Mouse (Mus musculus) embryonic facial prominence, embryonic 15.5 days (tissue): ENCODE data around the gene A730015C16Rik. TPM values are rescaled to one million over a fixed set of nuclear protein-coding genes. Genes with fewer than 3 reads are reported as not detected.

Source experiments
- ATAC-seq: fragments of 200-750 bp; cut with Nextera tagmentation; 2 replicates; pipeline ENCODE4 v1.8.0; 2017; ENCODE audit warnings: low read depth, moderate TSS enrichment; ENCODE audit not compliant: insufficient number of reproducible peaks, low FRiP score, low TSS enrichment
- H3K27ac ChIP-seq: fragments of 300-500 bp; sonication (generic); replicated peaks from 2 replicates; pipeline ENCODE4 v1.5.1; 2015; ENCODE audit warnings: mild to moderate bottlenecking, inconsistent platforms
- H3K27me3 ChIP-seq: fragments of 300-500 bp; sonication (generic); 2 replicates; pipeline ENCODE4 v1.6.1; 2015; ENCODE audit warnings: inconsistent platforms
- H3K36me3 ChIP-seq: fragments of 300-500 bp; sonication (generic); 2 replicates; pipeline ENCODE4 v1.6.1; 2015; ENCODE audit warnings: mild to moderate bottlenecking, inconsistent platforms
- H3K4me1 ChIP-seq: fragments of 300-500 bp; sonication (generic); 2 replicates; pipeline ENCODE4 v1.6.1; 2015; ENCODE audit warnings: inconsistent platforms
- H3K4me2 ChIP-seq: fragments of 300-500 bp; sonication (generic); replicated peaks from 2 replicates; pipeline ENCODE4 v1.6.1; 2015; ENCODE audit warnings: mild to moderate bottlenecking, inconsistent platforms
- H3K4me3 ChIP-seq: fragments of 300-500 bp; sonication (generic); replicated peaks from 2 replicates; pipeline ENCODE4 v1.5.1; 2015; ENCODE audit warnings: mild to moderate bottlenecking, inconsistent platforms
- H3K9ac ChIP-seq: fragments of 300-500 bp; sonication (generic); 2 replicates; pipeline ENCODE4 v1.6.1; 2015; ENCODE audit warnings: inconsistent platforms
- H3K9me3 ChIP-seq: fragments of 300-500 bp; sonication (generic); replicated peaks from 2 replicates; pipeline ENCODE4 v1.6.1; 2016; ENCODE audit warnings: inconsistent platforms
- WGBS: fragments of 180-500 bp; shearing (Covaris S2); methylation state at CpG from one replicate; pipeline ENCODE4 v1.1.7; 2015; 5-methylcytosine and 5-hydroxymethylcytosine counted together
- polyA plus RNA-seq: library from polyadenylated mRNA; unstranded; fragments of >200 nt; fragmentation: Nextera tagmentation; extraction: Ambion mirVana; gene quantifications from 2 replicates; pipeline ENCODE4 v1.2.1, GENCODE M21; 2015

Gene A730015C16Rik
- polyA plus RNA-seq, 1 experiment from 2014 or later, result 0.83 TPM

- Histone ChIP-seq H3K4me1 (peaks cover 12% of the 10 kb centered on the region), H3K9me3 (no peaks in the 10 kb centered on the region), H3K27ac (no peak overlapping the region), H3K4me3 (no peak overlapping the region), H3K9ac (no peak overlapping the region), H3K27me3 (no peaks in the 10 kb centered on the region), H3K4me2 (no peak overlapping the region), H3K36me3 (no peaks in the 10 kb centered on the region)
- ATAC-seq, result no peak
- WGBS, result 65% methylated on average over 5 of the region's 5 CpGs
These were observed 2.4 kb downstream of the A730015C16Rik start for GRCm38 (mm10) chr4:108845824-108846569.

DNA sequence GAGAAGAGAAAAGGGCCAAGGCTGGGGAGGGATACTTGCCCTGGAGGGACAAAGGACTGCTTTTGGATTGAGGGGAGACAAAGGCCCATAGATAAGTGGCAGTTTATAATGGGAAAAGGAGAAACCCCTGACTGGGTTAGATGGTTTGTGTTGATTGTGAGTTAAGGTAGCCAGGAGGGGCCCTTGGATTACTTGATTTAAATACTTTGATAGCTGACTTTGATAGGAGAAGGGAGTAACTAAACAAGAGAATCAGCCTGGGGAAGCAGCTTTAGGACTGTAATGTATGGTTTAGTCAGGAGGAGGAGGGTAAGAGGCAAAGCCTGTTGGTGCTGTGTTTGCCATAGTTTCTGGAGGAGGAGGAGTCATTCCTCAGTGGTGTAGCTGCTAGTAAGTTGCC lies 5.1 kb downstream of the A730015C16Rik start:
- no peak overlapping the region for H3K27ac ChIP-seq
- no peaks in the 10 kb centered on the region for H3K36me3 ChIP-seq
- no peak overlapping the region for H3K4me3 ChIP-seq
- peaks cover under 1% of the 10 kb centered on the region; the same call in 1 of the 2 replicates for H3K4me1 ChIP-seq
- no peak overlapping the region for H3K9ac ChIP-seq
- no peak for ATAC-seq
- H3K27me3 ChIP-seq, result no peaks in the 10 kb centered on the region
- no peak overlapping the region for H3K4me2 ChIP-seq
- H3K9me3 ChIP-seq, result no peaks in the 10 kb centered on the region

DNA sequence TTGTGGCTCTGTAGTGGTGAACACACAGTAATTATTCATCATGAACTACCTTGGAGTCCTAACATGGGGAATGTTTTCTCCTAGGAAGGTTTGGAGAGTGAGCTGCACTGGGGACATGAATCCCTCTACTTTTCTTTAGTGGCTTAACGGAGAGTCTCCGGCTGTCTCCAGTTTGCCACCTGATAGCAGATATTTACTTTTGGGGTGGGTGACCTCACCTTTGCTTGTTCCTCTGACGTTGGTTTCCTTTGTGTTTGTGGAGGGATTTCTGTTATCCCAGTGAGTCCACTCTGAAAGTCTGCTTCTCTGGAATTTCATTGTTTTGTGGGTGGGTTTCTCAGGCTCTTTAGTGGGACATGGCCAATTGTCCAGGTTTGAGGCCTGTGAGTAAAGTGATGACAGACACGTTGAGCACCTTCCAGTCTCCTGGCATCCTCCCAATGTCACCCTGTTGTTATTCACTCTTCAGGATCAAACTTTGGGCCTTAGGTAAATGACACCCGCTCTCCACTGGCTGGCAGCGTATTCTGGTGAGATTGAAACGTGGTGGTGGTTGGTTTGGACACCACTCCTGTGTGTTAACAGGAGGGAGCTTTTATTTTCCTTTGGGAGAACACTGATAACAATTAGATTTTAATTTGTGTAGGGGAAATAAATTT lies 6.4 kb downstream of the A730015C16Rik start:
- no peak overlapping the region for H3K9ac ChIP-seq
- ATAC-seq, result no peak
- no peak overlapping the region for H3K27ac ChIP-seq
- H3K4me3 ChIP-seq, result no peak overlapping the region
- WGBS, result 86% methylated on average over 7 of the region's 7 CpGs
- no peaks in the 10 kb centered on the region for H3K9me3 ChIP-seq
- no peak overlapping the region for H3K4me2 ChIP-seq
- H3K36me3 ChIP-seq, result no peaks in the 10 kb centered on the region
- no peaks in the 10 kb centered on the region for H3K27me3 ChIP-seq
- H3K4me1 ChIP-seq, result peaks cover 8% of the 10 kb centered on the region; the same call in 1 of the 2 replicates

GRCm38 (mm10) chr4:108838031-108838430 lies 10.4 kb downstream of the A730015C16Rik start:
- no peaks in the 10 kb centered on the region for H3K27me3 ChIP-seq
- H3K4me1 ChIP-seq, result peaks cover 25% of the 10 kb centered on the region
- no peaks in the 10 kb centered on the region for H3K9me3 ChIP-seq
- WGBS, result 67% methylated on average over 4 of the region's 4 CpGs
- H3K4me3 ChIP-seq, result no peak overlapping the region
- H3K27ac ChIP-seq, result no peak overlapping the region
- no peak overlapping the region for H3K9ac ChIP-seq
- no peaks in the 10 kb centered on the region for H3K36me3 ChIP-seq
- no peak for ATAC-seq
- no peak overlapping the region for H3K4me2 ChIP-seq

- Histone ChIP-seq H3K27me3 (no peaks in the 10 kb centered on the region), H3K9me3 (no peaks in the 10 kb centered on the region), H3K4me1 (peaks cover 33% of the 10 kb centered on the region), H3K4me2 (peak overlapping the region; percentile 74), H3K36me3 (no peaks in the 10 kb centered on the region), H3K27ac (no peak overlapping the region), H3K9ac (peak overlapping the region; percentile 93), H3K4me3 (peak overlapping the region; percentile 91)
- WGBS, result 56% methylated on average over 3 of the region's 3 CpGs
- ATAC-seq, result no peak
These were observed 12.9 kb downstream of the A730015C16Rik start for GRCm38 (mm10) chr4:108835496-108835895.

GRCm38 (mm10) chr4:108834971-108835311 lies 13.5 kb downstream of the A730015C16Rik start:
- H3K4me3 ChIP-seq, result peak overlapping the region; percentile 91
- H3K9ac ChIP-seq, result peak overlapping the region; percentile 93
- peaks cover 33% of the 10 kb centered on the region for H3K4me1 ChIP-seq
- peaks cover 4% of the 10 kb centered on the region; the same call in 1 of the 2 replicates for H3K36me3 ChIP-seq
- 0% methylated on average over 15 of the region's 15 CpGs for WGBS
- H3K27me3 ChIP-seq, result no peaks in the 10 kb centered on the region
- no peak for ATAC-seq
- peak overlapping the region; percentile 74 for H3K4me2 ChIP-seq
- no peaks in the 10 kb centered on the region for H3K9me3 ChIP-seq
- H3K27ac ChIP-seq, result peak overlapping the region; percentile 100

DNA sequence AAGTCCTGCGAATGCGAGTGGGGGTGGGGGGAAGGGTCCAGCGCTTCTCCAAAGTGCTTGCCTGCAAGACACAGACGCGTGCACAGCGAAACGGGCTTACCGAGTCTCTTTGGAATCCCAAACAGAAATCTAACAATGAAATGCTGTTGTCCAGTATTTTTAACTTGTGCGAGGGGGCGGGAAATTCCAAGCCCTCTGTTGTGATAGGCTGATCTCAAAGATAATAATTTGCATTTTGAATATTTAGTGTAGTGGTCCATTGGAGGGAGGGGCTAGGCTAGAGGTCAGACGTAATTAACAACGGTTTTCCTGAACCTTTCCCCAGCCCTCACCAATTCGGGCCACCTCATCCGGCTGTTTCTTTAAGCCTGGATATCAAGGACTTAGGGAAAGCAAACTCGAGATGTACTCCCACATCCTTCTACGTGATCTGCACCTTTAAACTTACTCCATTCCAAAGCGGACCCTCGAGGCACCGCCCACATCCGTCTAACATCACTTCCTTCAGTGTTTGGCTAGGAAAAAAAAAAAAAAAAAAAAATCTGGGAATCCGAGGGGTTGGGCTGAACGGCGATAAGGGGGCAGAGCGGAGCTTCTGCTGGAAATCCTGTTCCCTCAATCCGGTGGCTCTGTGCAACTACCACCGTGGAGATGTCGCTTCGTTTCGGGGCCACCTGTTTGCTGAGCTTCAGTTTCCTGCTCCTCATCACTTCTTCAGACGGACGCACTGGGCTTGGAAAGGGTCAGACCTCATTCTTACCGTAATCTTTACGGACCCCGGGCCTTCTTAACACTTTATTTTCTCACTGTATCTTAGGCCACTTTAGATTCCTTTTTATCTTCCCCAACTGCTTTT lies 14.1 kb downstream of the A730015C16Rik start, which contains the start of gene Txndc12:
Gene Txndc12 (plus strand): TSS at position 487 of the 856 bp plus-strand sequence.
- no peaks in the 10 kb centered on the region for H3K27me3 ChIP-seq
- peak within 1 kb of the TSS; percentile 91 for H3K4me3 ChIP-seq
- H3K36me3 ChIP-seq, result peaks cover 6% of the 10 kb centered on the region; the same call in 1 of the 2 replicates
- WGBS, result under 1% methylated on average over 34 of the region's 34 CpGs
- H3K4me2 ChIP-seq, result peak within 1 kb of the TSS; percentile 74
- H3K9me3 ChIP-seq, result no peaks in the 10 kb centered on the region
- peak; percentile 85 for ATAC-seq
- H3K9ac ChIP-seq, result peak within 1 kb of the TSS; percentile 93
- peak within 1 kb of the TSS; percentile 100 for H3K27ac ChIP-seq
- peaks cover 33% of the 10 kb centered on the region for H3K4me1 ChIP-seq

GRCm38 (mm10) chr4:108833828-108834114 lies 14.6 kb downstream of the A730015C16Rik start:
- under 1% methylated on average over 6 of the region's 6 CpGs for WGBS
- peaks cover 33% of the 10 kb centered on the region for H3K4me1 ChIP-seq
- peak overlapping the region; percentile 100 for H3K27ac ChIP-seq
- no peaks in the 10 kb centered on the region for H3K9me3 ChIP-seq
- peak overlapping the region; percentile 93 for H3K9ac ChIP-seq
- peak overlapping the region; percentile 74 for H3K4me2 ChIP-seq
- peak overlapping the region; percentile 91 for H3K4me3 ChIP-seq
- H3K36me3 ChIP-seq, result peaks cover 9% of the 10 kb centered on the region; the same call in 1 of the 2 replicates
- no peaks in the 10 kb centered on the region for H3K27me3 ChIP-seq
- no peak for ATAC-seq

DNA sequence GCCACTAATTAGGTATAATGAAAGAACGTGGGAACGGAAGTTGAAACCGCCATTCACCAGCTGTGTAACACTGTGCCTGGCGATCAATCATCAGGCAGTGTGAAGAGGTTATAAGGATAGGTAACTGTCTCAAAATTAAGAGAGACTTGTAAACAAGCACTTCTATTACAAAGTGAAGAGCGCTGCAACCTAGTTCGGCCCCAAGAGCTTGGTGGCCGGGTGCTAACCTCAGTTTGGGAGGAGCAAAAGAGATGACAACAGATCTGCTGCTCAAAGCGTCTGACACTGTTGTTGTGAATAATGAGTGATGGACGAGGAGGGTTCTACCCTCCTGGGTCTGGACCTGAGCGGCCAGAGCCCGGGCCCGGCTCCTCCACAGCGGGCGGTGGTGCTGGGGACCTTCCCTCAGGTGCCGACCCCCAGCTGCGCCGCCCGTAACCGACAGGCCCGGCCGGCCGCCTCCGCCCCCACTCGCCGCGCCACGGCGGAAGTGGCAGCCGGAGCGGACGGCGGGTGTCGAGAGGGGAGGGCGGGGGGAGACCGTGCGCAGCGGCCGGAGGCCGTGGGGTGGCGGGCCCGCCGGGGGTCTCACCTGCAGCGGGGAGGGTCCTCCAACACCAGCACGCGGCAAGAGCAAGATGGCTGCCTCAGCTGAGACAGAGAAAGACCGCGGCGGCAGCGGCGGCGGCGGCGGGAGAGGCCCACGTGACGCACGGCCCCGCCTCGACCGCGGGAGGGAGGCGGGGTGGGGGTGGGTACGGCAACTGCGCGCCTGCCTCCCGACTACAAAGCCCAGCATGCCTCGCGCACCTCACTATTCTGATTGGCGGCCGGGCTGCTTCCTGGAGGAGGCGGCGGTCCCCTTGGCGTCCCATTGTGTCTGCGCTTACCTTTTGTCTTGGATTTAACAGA lies 15.2 kb downstream of the A730015C16Rik start, which contains the start of gene Btf3l4:
Gene Btf3l4 (minus strand): TSS at position 699 of the 912 bp plus-strand sequence.
- peak; percentile 96 for ATAC-seq
- peaks cover 9% of the 10 kb centered on the region; the same call in 1 of the 2 replicates for H3K36me3 ChIP-seq
- H3K4me1 ChIP-seq, result peaks cover 33% of the 10 kb centered on the region
- no peaks in the 10 kb centered on the region for H3K9me3 ChIP-seq
- H3K4me2 ChIP-seq, result peak within 1 kb of the TSS; percentile 74
- no peaks in the 10 kb centered on the region for H3K27me3 ChIP-seq
- WGBS, result under 1% methylated on average over 73 of the region's 73 CpGs
- peak within 1 kb of the TSS; percentile 100 for H3K27ac ChIP-seq
- H3K9ac ChIP-seq, result peak within 1 kb of the TSS; percentile 93
- peak within 1 kb of the TSS; percentile 91 for H3K4me3 ChIP-seq

DNA sequence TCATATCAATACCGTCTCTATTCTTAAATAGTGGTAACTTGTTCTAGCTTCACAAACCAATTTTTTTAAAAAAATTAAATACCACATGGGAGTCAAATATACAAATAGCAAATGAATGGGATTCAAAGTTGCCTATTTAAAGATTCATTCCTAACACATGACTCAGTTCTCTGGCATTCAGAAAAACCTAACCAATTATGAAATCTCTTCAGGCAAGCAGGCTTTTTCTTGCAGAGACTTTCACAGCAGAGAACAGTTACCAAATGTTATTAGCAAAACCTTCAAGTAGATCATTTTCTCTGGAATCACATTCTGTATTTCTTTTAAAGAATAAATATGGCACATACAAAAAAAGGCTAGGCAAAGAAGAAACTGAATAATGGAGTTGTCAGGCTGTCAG lies 17.7 kb downstream of the A730015C16Rik start:
- H3K27me3 ChIP-seq, result no peaks in the 10 kb centered on the region
- no peaks in the 10 kb centered on the region for H3K9me3 ChIP-seq
- H3K4me1 ChIP-seq, result peaks cover 15% of the 10 kb centered on the region
- H3K4me3 ChIP-seq, result no peak overlapping the region
- no peak overlapping the region for H3K27ac ChIP-seq
- peaks cover 20% of the 10 kb centered on the region for H3K36me3 ChIP-seq
- H3K9ac ChIP-seq, result no peak overlapping the region
- WGBS, result 60% methylated on average over 1 of the region's 1 CpGs
- H3K4me2 ChIP-seq, result no peak overlapping the region
- ATAC-seq, result no peak
